Mouse (Mus musculus) testis, adult 2 months (tissue): ENCODE results near the gene Inpp4b. TPM values are rescaled to one million over a fixed set of nuclear protein-coding genes. Genes with fewer than 3 reads are reported as not detected.

Source experiments
- H3K27ac ChIP-seq: fragments of 200-500 bp; 2 replicates; pipeline ENCODE4 v1.5.1; 2012; ENCODE audit warnings: low read depth, low read length; ENCODE audit not compliant: control insufficient read depth, insufficient read depth
- H3K27me3 ChIP-seq: fragments of 200-500 bp; 2 replicates; pipeline ENCODE4 v1.6.1; 2012; ENCODE audit warnings: mild to moderate bottlenecking, low read length, moderate library complexity; ENCODE audit not compliant: control insufficient read depth, insufficient read depth
- H3K36me3 ChIP-seq: fragments of 200-500 bp; 2 replicates; pipeline ENCODE4 v1.6.1; 2012; ENCODE audit warnings: mild to moderate bottlenecking, low read length; ENCODE audit not compliant: control insufficient read depth, insufficient read depth
- H3K4me1 ChIP-seq: fragments of 200-500 bp; 2 replicates; pipeline ENCODE4 v1.6.1; 2012; ENCODE audit warnings: low read length; ENCODE audit not compliant: control insufficient read depth, insufficient read depth
- H3K4me3 ChIP-seq: fragments of 200-500 bp; 2 replicates; pipeline ENCODE4 v1.5.1; 2012; ENCODE audit warnings: low read depth, mild to moderate bottlenecking, low read length, moderate library complexity, mixed read lengths; ENCODE audit not compliant: control insufficient read depth
- CTCF ChIP-seq: fragments of 200-500 bp; IDR thresholded peaks from 2 replicates; pipeline ENCODE4 v1.5.1; 2012; ENCODE audit warnings: low read depth, mild to moderate bottlenecking, inconsistent platforms, low read length, moderate library complexity; ENCODE audit not compliant: control insufficient read depth, insufficient read depth, insufficient replicate concordance
- POLR2A ChIP-seq: fragments of 200-500 bp; IDR thresholded peaks from 2 replicates; pipeline ENCODE4 v1.6.1; 2012; ENCODE audit warnings: low read depth, mild to moderate bottlenecking, inconsistent platforms, low read length, moderate library complexity; ENCODE audit not compliant: control insufficient read depth
- polyA plus RNA-seq: library from polyadenylated mRNA; depleted of rRNA; stranded (reverse); fragments of >200 nt; gene quantifications from 2 replicates; pipeline ENCODE4 v1.2.3, GENCODE M21; 2012

Gene Inpp4b
- polyA plus RNA-seq, 1 experiment, result 2.3 TPM

DNA sequence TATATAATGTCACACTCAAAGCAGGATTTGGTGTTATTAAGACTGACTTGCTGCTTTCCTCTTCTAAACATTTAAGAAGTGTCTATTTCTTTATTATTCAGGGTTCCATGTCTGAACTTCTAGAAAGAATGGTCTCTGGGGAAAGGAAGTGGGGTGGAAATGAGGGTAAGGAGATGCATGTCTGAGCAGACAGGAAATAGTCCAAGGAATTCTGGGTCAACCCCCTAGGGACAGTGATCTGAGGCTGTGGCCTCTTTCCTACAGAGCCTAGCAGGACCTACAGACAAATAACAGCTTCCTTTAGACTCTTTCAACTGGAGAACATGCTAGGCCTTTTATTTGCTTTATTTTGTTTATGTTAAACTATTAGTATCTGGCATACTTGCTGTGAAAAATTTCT, 546.5 kb downstream of the Inpp4b start:
- no peak overlapping the region for H3K27ac ChIP-seq
- TF ChIP-seq CTCF (no peak), POLR2A (no peak)
- H3K4me1 ChIP-seq, result no peaks in the 10 kb centered on the region
- H3K36me3 ChIP-seq, result no peaks in the 10 kb centered on the region
- H3K4me3 ChIP-seq, result no peak overlapping the region
- H3K27me3 ChIP-seq, result no peaks in the 10 kb centered on the region

GRCm38 (mm10) chr8:81893292-81893691, 550.9 kb downstream of the Inpp4b start:
- no peak overlapping the region for H3K4me3 ChIP-seq
- no peak for TF ChIP-seq CTCF
- no peak for TF ChIP-seq POLR2A
- H3K4me1 ChIP-seq, result no peaks in the 10 kb centered on the region
- no peaks in the 10 kb centered on the region for H3K36me3 ChIP-seq
- no peaks in the 10 kb centered on the region for H3K27me3 ChIP-seq
- no peak overlapping the region for H3K27ac ChIP-seq

- Histone ChIP-seq H3K27ac (no peak overlapping the region), H3K36me3 (no peaks in the 10 kb centered on the region), H3K27me3 (no peaks in the 10 kb centered on the region), H3K4me3 (no peak overlapping the region), H3K4me1 (no peaks in the 10 kb centered on the region)
- no peak for TF ChIP-seq POLR2A
- TF ChIP-seq CTCF, result no peak
Observed at GRCm38 (mm10) chr8:81946812-81947211, 604.5 kb downstream of the Inpp4b start.

DNA sequence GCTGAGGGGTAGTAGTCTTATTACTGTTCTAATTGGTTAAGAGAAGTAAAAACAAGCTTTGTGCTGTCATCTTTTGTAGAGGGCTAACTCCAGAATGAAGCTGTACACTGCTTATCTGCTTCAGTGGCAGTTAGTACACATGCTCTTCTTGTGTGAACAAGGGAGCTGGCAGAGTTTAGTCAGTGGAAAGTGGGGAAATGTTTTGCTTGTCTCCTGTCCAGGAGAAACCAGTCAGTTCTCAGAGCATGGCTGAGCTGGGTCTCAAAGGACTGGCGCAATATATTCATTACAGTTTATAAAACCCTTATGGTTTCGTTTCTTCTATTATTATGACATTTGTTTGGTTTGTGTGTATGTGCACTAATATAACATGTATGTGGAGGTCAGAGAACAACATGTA, 610.7 kb downstream of the Inpp4b start:
- Histone ChIP-seq H3K4me1 (no peaks in the 10 kb centered on the region), H3K27ac (no peak overlapping the region), H3K27me3 (no peaks in the 10 kb centered on the region), H3K36me3 (no peaks in the 10 kb centered on the region), H3K4me3 (no peak overlapping the region)
- TF ChIP-seq CTCF (no peak), POLR2A (no peak)

DNA sequence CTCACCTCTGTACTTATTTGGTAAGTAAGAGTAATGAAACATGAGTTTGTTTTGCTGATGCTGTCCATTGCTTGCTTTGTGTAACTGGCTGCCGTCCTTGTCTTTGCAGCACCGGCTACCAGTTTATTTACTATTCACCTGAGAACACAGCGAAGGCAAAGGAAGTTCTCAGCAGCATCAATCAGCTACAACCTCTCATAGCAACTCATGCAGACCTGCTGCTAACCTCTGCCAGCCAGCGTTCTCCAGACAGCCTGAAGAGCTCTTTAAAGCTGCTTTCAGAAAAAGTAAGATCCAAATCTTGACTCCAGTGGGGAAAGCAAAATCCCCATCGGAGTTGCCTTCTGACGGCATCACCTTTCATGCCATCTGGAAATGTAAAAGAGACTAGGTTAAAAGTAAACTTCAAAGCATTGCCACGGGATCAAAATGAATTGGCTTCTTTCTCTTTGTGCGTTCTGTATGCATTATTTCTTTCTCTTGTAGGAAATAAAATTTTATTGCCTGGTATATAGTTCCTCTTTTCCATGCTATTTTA, 642.8 kb downstream of the Inpp4b start:
- Histone ChIP-seq H3K4me1 (no peaks in the 10 kb centered on the region), H3K36me3 (no peaks in the 10 kb centered on the region), H3K27ac (no peak overlapping the region), H3K27me3 (no peaks in the 10 kb centered on the region), H3K4me3 (no peak overlapping the region)
- TF ChIP-seq POLR2A (no peak), CTCF (no peak)

GRCm38 (mm10) chr8:81992966-81993365, 650.6 kb downstream of the Inpp4b start:
- H3K36me3 ChIP-seq, result no peaks in the 10 kb centered on the region
- H3K27ac ChIP-seq, result no peak overlapping the region
- no peak overlapping the region for H3K4me3 ChIP-seq
- no peaks in the 10 kb centered on the region for H3K27me3 ChIP-seq
- TF ChIP-seq POLR2A (no peak), CTCF (no peak)
- H3K4me1 ChIP-seq, result no peaks in the 10 kb centered on the region

DNA sequence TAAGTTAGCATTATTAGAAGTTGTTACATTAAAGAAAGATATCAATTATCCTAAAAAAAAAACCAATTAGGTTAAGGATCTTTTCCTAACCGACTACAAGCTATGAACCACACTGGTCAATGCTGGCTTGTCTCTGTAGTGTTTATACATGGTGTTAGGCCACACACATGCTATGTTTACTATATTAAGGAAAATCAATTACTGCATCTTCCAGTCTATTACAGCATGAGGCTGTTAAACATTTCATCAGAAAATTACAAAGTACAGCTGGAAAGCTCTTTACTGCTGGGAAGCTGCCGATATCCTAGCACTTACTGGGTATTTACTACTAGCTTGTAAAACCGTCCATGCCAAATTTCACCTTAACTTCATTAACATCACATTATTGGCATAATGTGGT, 653.9 kb downstream of the Inpp4b start:
- TF ChIP-seq POLR2A (no peak), CTCF (no peak)
- Histone ChIP-seq H3K27ac (no peak overlapping the region), H3K27me3 (no peaks in the 10 kb centered on the region), H3K4me3 (no peak overlapping the region), H3K36me3 (no peaks in the 10 kb centered on the region), H3K4me1 (no peaks in the 10 kb centered on the region)

- TF ChIP-seq CTCF (no peak), POLR2A (no peak)
- Histone ChIP-seq H3K27ac (no peak overlapping the region), H3K4me1 (no peaks in the 10 kb centered on the region), H3K36me3 (no peaks in the 10 kb centered on the region), H3K27me3 (no peaks in the 10 kb centered on the region), H3K4me3 (no peak overlapping the region)
Observed at GRCm38 (mm10) chr8:81996823-81997222, 654.5 kb downstream of the Inpp4b start.
